Mouse (Mus musculus) mouse embryonic stem cell (cell line): ENCODE results near the gene Fezf2.

ENCODE experiments used
- in situ Hi-C, 2 experiments: fragments of 300-500 bp; cut with MboI; formaldehyde crosslinking; loops; 1 replicate in 1 of 2; 3 replicates in 1 of 2; pipeline ENCODE4 v1.14.3; 2019 to 2020; ENCODE audit warnings: low sequenced_read_pairs in 2 of 2, low pct_unique_long_range_greater_than_20kb in 1 of 2, mixed read lengths in 1 of 2; ENCODE audit not compliant: unreplicated experiment in 1 of 2

Gene Fezf2

GRCm38 (mm10) chr14:12348089-12348488, at the start of gene Fezf2:
TSS of gene Fezf2 (minus strand) at chr14:12348189.
- in situ Hi-C loops: no loop called here

DNA sequence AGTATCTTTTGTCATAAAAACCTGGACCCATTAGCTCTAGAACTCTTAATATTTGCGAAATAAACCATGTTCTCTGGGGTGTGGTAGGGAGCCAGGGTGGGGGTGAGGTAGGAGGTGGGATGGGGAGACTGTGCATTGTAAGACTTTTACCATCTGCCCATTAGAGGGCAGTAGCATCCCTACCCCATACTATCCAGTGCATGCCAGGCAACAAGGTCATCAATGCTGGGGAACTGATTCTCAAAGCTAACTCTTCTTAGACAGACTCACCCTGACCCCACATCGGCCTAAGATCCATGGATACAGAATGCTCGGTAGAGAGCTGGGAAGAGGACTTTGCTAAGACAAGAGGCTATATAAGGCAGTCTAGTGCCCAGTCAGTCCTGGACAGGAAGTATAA, 49.6 kb upstream of the Fezf2 start:
- in situ Hi-C loops: no loop called here

GRCm38 (mm10) chr14:12394318-12394717, 46.3 kb upstream of the Fezf2 start:
- in situ Hi-C loops: no loop called here

DNA sequence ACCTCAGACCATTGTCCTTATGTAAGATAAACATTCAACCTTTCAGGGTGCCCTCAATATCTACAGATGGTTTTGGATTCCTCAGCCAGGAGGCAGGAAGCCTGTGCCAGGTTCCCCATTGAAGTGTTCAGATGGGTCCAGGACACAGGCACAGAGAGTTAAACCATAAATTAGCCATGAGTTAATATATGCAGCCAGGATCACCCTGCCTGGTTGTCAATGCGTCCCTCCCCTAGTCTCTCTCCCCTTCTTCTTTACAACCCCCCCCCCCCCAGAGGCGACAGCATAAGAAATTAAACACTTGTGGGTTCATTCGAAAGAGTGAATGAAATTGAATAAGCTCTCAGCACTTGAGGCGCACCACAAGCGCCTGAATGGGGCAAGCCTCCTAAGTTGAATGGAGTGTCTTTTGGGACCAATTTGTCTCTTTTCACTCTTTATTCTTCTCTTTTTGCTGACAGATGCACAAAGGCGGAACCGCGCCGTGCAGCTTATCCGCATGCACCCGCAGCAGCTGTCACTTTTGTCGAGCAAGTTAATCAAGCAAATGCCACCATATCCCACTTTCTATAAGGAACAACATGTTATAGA, 45.4 kb upstream of the Fezf2 start:
- in situ Hi-C loops: no loop called here

GRCm38 (mm10) chr14:12391167-12391566, 43.2 kb upstream of the Fezf2 start:
- in situ Hi-C loops: no loop called here

DNA sequence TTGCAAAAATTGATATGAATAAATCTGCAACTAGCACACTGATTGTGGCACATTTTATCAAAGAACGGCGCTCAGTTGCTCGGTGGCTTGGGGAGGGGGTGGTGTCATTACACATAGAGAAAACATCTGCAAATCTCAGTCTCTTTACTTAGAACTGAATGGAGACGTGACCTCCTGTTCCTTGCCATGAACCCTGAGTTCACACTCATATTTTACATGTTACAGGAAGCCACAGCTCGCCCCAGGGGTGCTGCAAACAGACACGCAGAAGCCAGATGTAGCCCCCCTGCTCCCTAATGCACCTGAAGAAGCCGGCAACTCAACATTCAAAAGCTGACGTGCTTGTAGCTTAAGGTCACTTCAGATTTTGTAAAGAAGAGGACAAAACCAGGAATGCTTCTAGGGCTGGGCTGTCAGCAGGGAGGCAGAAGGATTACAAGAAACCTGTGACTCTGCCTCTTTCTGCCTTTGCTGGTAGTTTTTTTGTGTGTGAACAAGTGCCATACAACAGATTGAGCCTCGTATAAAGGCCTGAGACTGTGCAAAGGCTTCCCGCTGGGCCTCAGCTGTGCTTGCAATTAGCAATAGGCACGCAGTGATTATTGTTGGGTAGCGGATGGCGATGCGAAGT, 40.9 kb upstream of the Fezf2 start:
- in situ Hi-C loops: no loop called here

- in situ Hi-C loops: no loop called here
Measured at GRCm38 (mm10) chr14:12388192-12388795, 40.3 kb upstream of the Fezf2 start.

GRCm38 (mm10) chr14:12387176-12387575, 39.2 kb upstream of the Fezf2 start:
- in situ Hi-C loops: no loop called here

- in situ Hi-C loops: no loop called here
Measured at GRCm38 (mm10) chr14:12377883-12378282, 29.9 kb upstream of the Fezf2 start.

DNA sequence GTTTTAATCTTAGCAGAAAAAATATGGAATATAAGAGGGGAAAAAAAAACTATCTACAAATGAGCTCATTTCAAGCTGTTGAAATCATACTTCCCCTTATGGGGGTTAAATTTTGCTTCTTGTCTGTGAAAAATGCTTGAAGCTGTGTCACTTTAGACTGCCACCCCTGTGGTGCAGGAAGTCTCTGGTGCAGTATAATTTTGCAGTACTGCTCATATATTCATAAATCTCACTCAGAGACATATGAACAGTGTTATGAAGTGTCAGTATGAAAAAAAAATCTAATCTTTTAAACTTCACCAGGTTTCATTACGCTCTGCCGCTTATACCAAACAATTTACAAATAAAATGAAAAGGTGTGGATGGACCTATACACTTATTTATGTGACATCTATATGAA, 29.3 kb upstream of the Fezf2 start:
- in situ Hi-C loops: no loop called here

GRCm38 (mm10) chr14:12375451-12375850, 27.5 kb upstream of the Fezf2 start:
- in situ Hi-C loops: no loop called here

DNA sequence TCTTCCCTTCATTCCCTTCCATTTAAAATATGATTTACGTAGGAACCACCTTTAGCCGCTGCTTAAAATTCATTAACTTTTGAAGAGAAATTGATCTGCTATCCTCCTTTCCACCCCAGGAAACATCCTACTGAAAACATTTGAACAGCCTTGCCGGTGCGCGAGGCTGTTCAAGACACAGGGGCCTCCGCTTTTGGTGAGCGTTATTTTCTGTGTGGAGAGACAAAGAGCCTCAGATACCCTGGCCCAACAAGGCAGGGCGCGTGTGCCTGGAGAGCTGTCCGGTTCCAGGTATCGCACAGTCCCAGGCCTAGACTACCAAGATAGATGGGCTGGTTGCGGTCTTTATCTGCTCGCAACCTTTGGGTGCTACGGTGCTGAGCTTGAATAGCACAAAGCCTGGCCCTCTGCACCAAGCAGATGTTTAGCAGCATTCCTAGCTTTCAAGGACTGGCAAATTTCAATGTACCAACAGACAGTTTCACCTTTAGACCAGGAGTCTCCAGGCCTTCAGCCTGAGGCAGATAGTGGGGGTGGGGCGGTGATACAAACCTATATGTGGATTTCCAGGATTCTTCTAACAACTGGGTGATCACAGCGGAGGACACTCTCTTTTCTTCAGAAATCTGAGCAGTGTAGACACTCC, 2.4 kb upstream of the Fezf2 start:
- in situ Hi-C loops: no loop called here

DNA sequence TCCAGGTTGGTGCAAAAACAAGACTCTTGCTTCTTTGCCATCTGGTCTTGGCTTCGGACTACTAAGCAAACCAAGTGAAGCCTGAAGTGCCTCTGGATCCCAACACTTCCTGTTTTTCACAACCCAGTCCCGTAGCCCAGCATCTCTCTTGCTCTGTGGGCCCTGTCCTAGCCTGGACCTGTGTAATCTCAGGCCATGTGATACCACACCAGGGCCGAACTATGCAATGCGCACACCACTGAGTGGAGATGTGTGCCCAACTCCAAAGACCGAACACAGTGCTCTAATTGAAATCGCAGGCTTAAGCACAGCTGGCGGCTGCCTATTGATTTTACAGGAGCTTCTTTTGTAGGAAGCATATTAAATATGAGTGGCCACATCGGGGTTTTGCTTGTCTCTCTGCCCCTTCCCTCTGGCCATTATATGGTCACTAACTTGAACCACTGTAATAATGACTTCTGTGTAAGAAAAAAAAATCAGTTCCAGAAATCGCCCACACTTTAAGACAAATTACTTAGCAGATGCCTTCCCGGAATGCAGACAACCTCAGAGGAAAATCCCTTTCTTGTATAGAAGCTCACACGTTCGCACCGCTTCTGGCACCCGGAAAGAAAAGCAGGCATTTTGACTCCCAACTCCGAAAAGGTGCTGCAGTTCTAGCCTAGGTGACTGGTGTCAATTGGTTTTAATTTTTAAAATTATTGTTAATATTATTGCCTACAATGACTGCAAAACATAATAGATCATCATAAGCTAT, 1.5 kb upstream of the Fezf2 start:
- in situ Hi-C loops: no loop called here

- in situ Hi-C loops: no loop called here
Measured at GRCm38 (mm10) chr14:12346865-12347600, 956 bp downstream of the Fezf2 start.

DNA sequence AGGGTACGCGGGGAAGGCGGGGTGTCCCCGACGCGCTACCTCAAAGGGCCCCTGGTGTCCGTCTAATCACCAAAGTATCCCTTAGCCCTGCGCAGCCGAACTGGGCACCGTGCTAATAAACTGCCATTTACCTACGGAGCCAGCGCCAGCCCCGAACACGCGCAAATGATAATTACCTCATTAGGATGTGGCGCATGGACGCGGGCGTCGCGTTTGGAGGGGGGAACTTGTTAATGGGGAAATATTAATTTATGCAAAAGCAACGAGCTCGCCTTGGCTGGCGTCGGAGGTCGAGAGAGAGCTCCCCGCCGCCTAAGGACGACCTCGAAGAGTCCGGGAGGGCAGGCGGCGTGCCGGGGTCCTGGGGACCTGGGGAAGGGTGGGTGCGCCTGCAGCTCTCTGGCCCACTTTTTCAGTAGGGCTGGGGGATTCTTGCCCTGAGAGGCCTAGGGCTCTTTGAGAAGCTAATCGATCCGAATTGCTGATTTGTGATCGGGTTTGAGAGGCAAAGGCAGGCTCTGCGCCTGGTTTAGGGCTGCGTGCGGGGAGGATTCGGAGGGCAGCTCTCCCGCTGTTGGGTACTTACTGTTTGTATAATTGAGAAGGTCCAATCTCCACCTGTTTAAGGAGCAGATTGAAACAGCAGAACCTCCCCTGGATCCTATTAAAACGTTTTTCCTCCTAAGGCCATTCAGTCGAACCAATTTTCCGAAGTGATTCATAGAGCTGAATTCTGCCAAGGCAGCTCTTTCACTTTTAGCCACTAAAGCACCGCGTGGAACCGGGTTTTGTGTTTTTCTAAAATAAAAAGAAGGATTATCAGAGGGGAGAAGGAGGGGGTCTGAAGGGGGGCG, 1.8 kb downstream of the Fezf2 start:
- in situ Hi-C loops: no loop called here

- in situ Hi-C loops: no loop called here
Measured at GRCm38 (mm10) chr14:12345241-12345921, 2.6 kb downstream of the Fezf2 start.

DNA sequence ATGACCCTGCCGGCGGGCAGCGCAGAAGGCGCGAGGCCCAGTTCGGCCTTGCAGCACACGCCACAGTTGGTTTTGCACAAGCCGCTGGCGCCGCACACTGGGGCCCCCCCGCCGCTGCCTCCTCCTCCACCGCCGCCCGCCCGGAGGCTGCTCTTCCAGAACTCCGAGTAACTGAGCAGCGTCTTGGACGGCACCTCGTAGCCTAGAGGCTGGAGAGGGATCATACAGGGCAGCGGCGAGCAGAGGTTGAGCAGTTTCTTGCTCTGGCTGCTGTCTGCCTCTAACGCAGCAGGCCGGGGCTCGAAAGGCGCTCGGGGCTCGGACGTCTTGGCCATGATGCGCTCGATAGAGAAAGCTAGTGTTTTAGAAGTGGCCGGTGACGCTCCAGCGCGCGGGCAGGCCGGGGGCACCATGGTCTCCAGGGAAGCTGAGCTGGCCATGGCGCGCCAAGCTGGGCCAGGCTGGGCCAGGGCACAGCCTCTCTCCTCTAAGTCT, 3.2 kb downstream of the Fezf2 start:
- in situ Hi-C loops: no loop called here
